Mouse (Mus musculus): Measurements from ENCODE around the gene Zfp239. TPM values are rescaled to one million over a fixed set of nuclear protein-coding genes. Genes with fewer than 3 reads are reported as not detected.
"Not testable (repeated sequence)": the region's sequence is repeated elsewhere in the genome, so short reads cannot be mapped to it uniquely, and the experiment has no call there.

The Zfp239 gene
- polyA plus RNA-seq, 1 experiment from 2014 or later: 14.4 TPM

GRCm38 (mm10) chr6:117844597-117844996, 17.3 kb upstream of the Zfp239 start:
- ATAC-seq (replicated peaks; ENCODE audit: low FRiP score): no peak
- 91% methylated on average over 9 of the region's 9 CpGs for WGBS
- peaks cover 18% of the 10 kb centered on the region for H3K36me3 ChIP-seq (ENCODE audit: control insufficient read depth, insufficient read depth, low read length)

GRCm38 (mm10) chr6:117846671-117847070, 15.2 kb upstream of the Zfp239 start:
- H3K4me1 ChIP-seq (replicated peaks; ENCODE audit: control insufficient read depth, insufficient read depth, low read length); H3K27ac ChIP-seq (ENCODE audit: low read depth, low read length); H3K9me3 ChIP-seq (ENCODE audit: control insufficient read depth, low read length); H3K9ac ChIP-seq (ENCODE audit: low read length); H3K4me3 ChIP-seq (ENCODE audit: low read depth, low read length); ATAC-seq (replicated peaks; ENCODE audit: low FRiP score); DNase-seq (ENCODE audit: low spot score); H3K27me3 ChIP-seq (ENCODE audit: control insufficient read depth, insufficient read depth, low read length); H3K4me2 ChIP-seq (ENCODE audit: low read depth, low read length, severe bottlenecking): not testable (repeated sequence)
- 94% methylated on average over 4 of the region's 4 CpGs for WGBS
- H3K36me3 ChIP-seq (ENCODE audit: control insufficient read depth, insufficient read depth, low read length): peaks cover 18% of the 10 kb centered on the region

More at GRCm38 (mm10) chr6:117844597-117844996, 17.3 kb upstream of the Zfp239 start:
- Histone ChIP-seq H3K4me1 (replicated peaks; ENCODE audit: control insufficient read depth, insufficient read depth, low read length) (peaks cover 4% of the 10 kb centered on the region; the same call in 1 of the 2 replicates), H3K9ac (ENCODE audit: low read length) (no peak overlapping the region), H3K9me3 (ENCODE audit: control insufficient read depth, low read length) (no peaks in the 10 kb centered on the region), H3K27me3 (ENCODE audit: control insufficient read depth, insufficient read depth, low read length) (no peaks in the 10 kb centered on the region), H3K27ac (ENCODE audit: low read depth, low read length) (no peak overlapping the region), H3K4me2 (ENCODE audit: low read depth, low read length, severe bottlenecking) (no peak overlapping the region), H3K4me3 (ENCODE audit: low read depth, low read length) (no peak overlapping the region)
- DNase-seq (ENCODE audit: low spot score): no peak

- H3K4me2 ChIP-seq (ENCODE audit: low read depth, low read length, severe bottlenecking): no peak overlapping the region
- 85% methylated on average over 2 of the region's 2 CpGs for WGBS
- H3K4me1 ChIP-seq (replicated peaks; ENCODE audit: control insufficient read depth, insufficient read depth, low read length): no peaks in the 10 kb centered on the region
- H3K36me3 ChIP-seq (ENCODE audit: control insufficient read depth, insufficient read depth, low read length): peaks cover 18% of the 10 kb centered on the region
- DNase-seq (ENCODE audit: low spot score) (no peak), ATAC-seq (replicated peaks; ENCODE audit: low FRiP score) (no peak)
- no peak overlapping the region for H3K27ac ChIP-seq (ENCODE audit: low read depth, low read length)
- no peaks in the 10 kb centered on the region for H3K27me3 ChIP-seq (ENCODE audit: control insufficient read depth, insufficient read depth, low read length)
- H3K4me3 ChIP-seq (ENCODE audit: low read depth, low read length): no peak overlapping the region
- no peaks in the 10 kb centered on the region for H3K9me3 ChIP-seq (ENCODE audit: control insufficient read depth, low read length)
- no peak overlapping the region for H3K9ac ChIP-seq (ENCODE audit: low read length)
These were observed 14.1 kb upstream of the Zfp239 start for GRCm38 (mm10) chr6:117847772-117848171.

GRCm38 (mm10) chr6:117848577-117848976, 13.3 kb upstream of the Zfp239 start:
- Histone ChIP-seq H3K9me3 (ENCODE audit: control insufficient read depth, low read length) (no peaks in the 10 kb centered on the region), H3K4me2 (ENCODE audit: low read depth, low read length, severe bottlenecking) (no peak overlapping the region), H3K4me3 (ENCODE audit: low read depth, low read length) (no peak overlapping the region), H3K27ac (ENCODE audit: low read depth, low read length) (no peak overlapping the region), H3K27me3 (ENCODE audit: control insufficient read depth, insufficient read depth, low read length) (no peaks in the 10 kb centered on the region), H3K9ac (ENCODE audit: low read length) (no peak overlapping the region), H3K4me1 (replicated peaks; ENCODE audit: control insufficient read depth, insufficient read depth, low read length) (no peaks in the 10 kb centered on the region), H3K36me3 (ENCODE audit: control insufficient read depth, insufficient read depth, low read length) (peaks cover 18% of the 10 kb centered on the region)
- 88% methylated on average over 5 of the region's 5 CpGs for WGBS
- no peak for DNase-seq (ENCODE audit: low spot score)
- no peak for ATAC-seq (replicated peaks; ENCODE audit: low FRiP score)

GRCm38 (mm10) chr6:117851747-117852146, 10.2 kb upstream of the Zfp239 start:
- Histone ChIP-seq H3K36me3 (ENCODE audit: control insufficient read depth, insufficient read depth, low read length) (peaks cover 8% of the 10 kb centered on the region; the same call in 1 of the 2 replicates), H3K9me3 (ENCODE audit: control insufficient read depth, low read length) (no peaks in the 10 kb centered on the region), H3K4me3 (ENCODE audit: low read depth, low read length) (no peak overlapping the region), H3K27ac (ENCODE audit: low read depth, low read length) (no peak overlapping the region), H3K27me3 (ENCODE audit: control insufficient read depth, insufficient read depth, low read length) (no peaks in the 10 kb centered on the region), H3K4me2 (ENCODE audit: low read depth, low read length, severe bottlenecking) (no peak overlapping the region), H3K4me1 (replicated peaks; ENCODE audit: control insufficient read depth, insufficient read depth, low read length) (no peaks in the 10 kb centered on the region), H3K9ac (ENCODE audit: low read length) (no peak overlapping the region)
- ATAC-seq (replicated peaks; ENCODE audit: low FRiP score) (no peak), DNase-seq (ENCODE audit: low spot score) (no peak)
- WGBS: 53% methylated on average over 2 of the region's 2 CpGs

- WGBS: 95% methylated on average over 1 of the region's 1 CpGs
- Histone ChIP-seq H3K9me3 (ENCODE audit: control insufficient read depth, low read length) (no peaks in the 10 kb centered on the region), H3K27me3 (ENCODE audit: control insufficient read depth, insufficient read depth, low read length) (no peaks in the 10 kb centered on the region), H3K36me3 (ENCODE audit: control insufficient read depth, insufficient read depth, low read length) (no peaks in the 10 kb centered on the region), H3K4me2 (ENCODE audit: low read depth, low read length, severe bottlenecking) (no peak overlapping the region), H3K4me3 (ENCODE audit: low read depth, low read length) (no peak overlapping the region), H3K4me1 (replicated peaks; ENCODE audit: control insufficient read depth, insufficient read depth, low read length) (no peaks in the 10 kb centered on the region), H3K9ac (ENCODE audit: low read length) (no peak overlapping the region), H3K27ac (ENCODE audit: low read depth, low read length) (no peak overlapping the region)
- DNase-seq (ENCODE audit: low spot score): no peak
- no peak for ATAC-seq (replicated peaks; ENCODE audit: low FRiP score)
These were observed 3.9 kb upstream of the Zfp239 start for GRCm38 (mm10) chr6:117857990-117858389.

- no peak overlapping the region for H3K9ac ChIP-seq (ENCODE audit: low read length)
- ATAC-seq (replicated peaks; ENCODE audit: low FRiP score) (0 out of 2 replicates have a peak, but pooled peaks have one; percentile 10), DNase-seq (ENCODE audit: low spot score) (no peak)
- H3K4me1 ChIP-seq (replicated peaks; ENCODE audit: control insufficient read depth, insufficient read depth, low read length): peaks cover 3% of the 10 kb centered on the region
- 78% methylated on average over 8 of the region's 8 CpGs for WGBS
- H3K36me3 ChIP-seq (ENCODE audit: control insufficient read depth, insufficient read depth, low read length): no peaks in the 10 kb centered on the region
- H3K27ac ChIP-seq (ENCODE audit: low read depth, low read length): no peak overlapping the region
- H3K4me2 ChIP-seq (ENCODE audit: low read depth, low read length, severe bottlenecking): no peak overlapping the region; the same call in 1 of the 2 replicates
- peak overlapping the region; percentile 74; the same call in 1 of the 2 replicates for H3K4me3 ChIP-seq (ENCODE audit: low read depth, low read length)
- no peaks in the 10 kb centered on the region for H3K9me3 ChIP-seq (ENCODE audit: control insufficient read depth, low read length)
- H3K27me3 ChIP-seq (ENCODE audit: control insufficient read depth, insufficient read depth, low read length): no peaks in the 10 kb centered on the region
These were observed 565 bp downstream of the Zfp239 start for GRCm38 (mm10) chr6:117862465-117862864.

GRCm38 (mm10) chr6:117862899-117863620, 1.2 kb downstream of the Zfp239 start:
- peak overlapping the region; percentile 84 for H3K9ac ChIP-seq (ENCODE audit: low read length)
- WGBS: 4% methylated on average over 26 of the region's 26 CpGs
- no peaks in the 10 kb centered on the region for H3K9me3 ChIP-seq (ENCODE audit: control insufficient read depth, low read length)
- no peak overlapping the region for H3K27ac ChIP-seq (ENCODE audit: low read depth, low read length)
- peaks cover 3% of the 10 kb centered on the region for H3K4me1 ChIP-seq (replicated peaks; ENCODE audit: control insufficient read depth, insufficient read depth, low read length)
- no peaks in the 10 kb centered on the region for H3K27me3 ChIP-seq (ENCODE audit: control insufficient read depth, insufficient read depth, low read length)
- DNase-seq (ENCODE audit: low spot score) (peak; percentile 72), ATAC-seq (replicated peaks; ENCODE audit: low FRiP score) (peak; percentile 88)
- H3K4me3 ChIP-seq (ENCODE audit: low read depth, low read length): peak overlapping the region; percentile 74
- H3K36me3 ChIP-seq (ENCODE audit: control insufficient read depth, insufficient read depth, low read length): no peaks in the 10 kb centered on the region
- peak overlapping the region; percentile 90 for H3K4me2 ChIP-seq (ENCODE audit: low read depth, low read length, severe bottlenecking)

- peak overlapping the region; percentile 90 for H3K4me2 ChIP-seq (ENCODE audit: low read depth, low read length, severe bottlenecking)
- no peak overlapping the region; the same call in 1 of the 2 replicates for H3K9ac ChIP-seq (ENCODE audit: low read length)
- H3K27me3 ChIP-seq (ENCODE audit: control insufficient read depth, insufficient read depth, low read length): no peaks in the 10 kb centered on the region
- DNase-seq (ENCODE audit: low spot score): no peak
- peak overlapping the region; percentile 74; the same call in 1 of the 2 replicates for H3K4me3 ChIP-seq (ENCODE audit: low read depth, low read length)
- H3K27ac ChIP-seq (ENCODE audit: low read depth, low read length): no peak overlapping the region
- ATAC-seq (replicated peaks; ENCODE audit: low FRiP score): no peak
- no peaks in the 10 kb centered on the region for H3K9me3 ChIP-seq (ENCODE audit: control insufficient read depth, low read length)
- no peaks in the 10 kb centered on the region for H3K36me3 ChIP-seq (ENCODE audit: control insufficient read depth, insufficient read depth, low read length)
- H3K4me1 ChIP-seq (replicated peaks; ENCODE audit: control insufficient read depth, insufficient read depth, low read length): peaks cover 3% of the 10 kb centered on the region
- WGBS: 94% methylated on average over 8 of the region's 8 CpGs
These were observed 1.9 kb downstream of the Zfp239 start for GRCm38 (mm10) chr6:117863751-117864150.
